ENCODE assay signal across 8 mouse cellular contexts in the genomic region with DNA sequence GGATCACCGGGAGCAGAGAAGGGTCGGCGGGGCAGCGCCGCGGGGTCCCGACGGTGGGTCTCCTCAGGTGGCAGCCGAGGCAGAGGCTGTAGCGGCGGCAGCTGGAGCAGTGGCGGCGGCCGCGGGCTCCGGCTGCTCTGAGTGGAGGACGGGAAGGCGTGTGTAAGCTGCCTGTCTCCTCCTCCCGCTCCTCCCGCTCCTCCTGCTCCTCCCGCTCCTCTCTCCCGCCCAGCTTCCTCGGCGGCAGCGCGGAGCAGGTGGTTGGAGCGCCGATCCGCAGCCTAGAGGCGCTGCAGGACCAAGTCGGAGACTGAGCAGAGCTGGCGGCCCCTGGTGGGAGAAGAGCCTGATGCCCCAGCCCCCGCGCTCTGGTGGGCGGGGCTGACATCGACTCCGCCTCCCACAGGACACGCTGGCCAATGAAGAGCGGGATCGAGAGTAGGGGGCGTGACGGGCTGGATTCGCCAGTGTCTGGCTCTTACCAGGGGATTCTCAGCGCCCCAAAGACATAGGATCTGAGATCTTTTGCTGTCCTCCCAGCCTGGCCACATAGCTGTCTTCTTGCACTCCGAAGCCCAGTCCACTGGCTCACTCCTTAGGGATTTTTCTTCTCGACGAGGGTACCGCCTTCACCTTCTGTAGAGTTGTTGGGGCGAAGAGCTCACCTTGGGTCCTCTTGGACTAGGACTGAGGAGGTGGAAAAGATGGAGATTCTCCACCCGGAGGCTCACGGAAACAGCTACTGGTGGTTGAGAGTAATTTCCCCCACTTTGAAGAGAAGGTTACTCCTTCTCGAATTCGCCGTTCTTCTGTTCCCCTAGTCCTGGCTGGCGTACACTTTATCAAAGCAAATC. TPM values are rescaled to one million over a fixed set of nuclear protein-coding genes. Genes with fewer than 3 reads are reported as not detected.
DNase-seq lines count a peak whose midpoint lies in the region; ATAC-seq and TF ChIP-seq lines count a peak whose summit lies in the region.

No protein-coding gene starts in this region.

- peak; percentile 92 for DNase-seq in adipocyte (ENCODE audit: low spot score)
- DNase-seq in embryo, embryonic 10 days (ENCODE audit: low spot score) = peak; percentile 97
- peak; percentile 82 to 90 for DNase-seq in gastrocnemius, adult 8-10 months (ENCODE audit: low spot score in 2 of 2)
- peak; percentile 99 for DNase-seq in hindbrain, postnatal 0 days (ENCODE audit: low spot score)
- DNase-seq in left cerebral cortex, adult 2 months (ENCODE audit: extremely low spot score in 1 of 2, low spot score in 2 of 2) = peak; percentile 98
- peak; percentile 91 for DNase-seq in retina, postnatal 7 days (ENCODE audit: low read depth, low spot score)
- DNase-seq in urinary bladder, adult 18-20 months (ENCODE audit: low spot score in 2 of 2) = peak; percentile 93 to 97

- intact Hi-C loops in left cerebral cortex, adult 2 months (cut with DNase I) = loop anchor here (1.0 to 5.0 kb wide), 5 partner anchors 142 to 1611 kb away; no protein-coding TSS in a partner anchor

- peaks cover 47% of the 10 kb centered on the region for H3K79me2 ChIP-seq in macrophage (ENCODE audit: inconsistent target)

- H3K9ac ChIP-seq in hindbrain, postnatal 0 days (replicated peaks; ENCODE audit: low read length) = peak overlapping the region; percentile 59

- peak overlapping the region; percentile 53 for H3K4me3 ChIP-seq in hindbrain, postnatal 0 days (ENCODE audit: low read length)
- H3K4me3 ChIP-seq in left cerebral cortex, adult 2 months = peak overlapping the region; percentile 70
- peak overlapping the region; percentile 96 for H3K4me3 ChIP-seq in macrophage (ENCODE audit: inconsistent target)

- TF ChIP-seq CTCF in hindbrain, postnatal 0 days (IDR thresholded peaks at IDR 0.05; ENCODE audit: low read depth) = peak; percentile 98
- TF ChIP-seq CTCF in left cerebral cortex, adult 2 months (IDR thresholded peaks at IDR 0.05) = peak; percentile 92

- 2% methylated on average over 53 of the region's 55 CpGs for WGBS in hindbrain, postnatal 0 days
- WGBS in macrophage (ENCODE audit: missing documents) = under 1% methylated on average over 55 of the region's 55 CpGs

- no peaks in the 10 kb centered on the region for H3K36me3 ChIP-seq in hindbrain, postnatal 0 days (ENCODE audit: insufficient read depth, low read length)
- no peaks in the 10 kb centered on the region for H3K36me3 ChIP-seq in macrophage (ENCODE audit: inconsistent target)

- no peaks in the 10 kb centered on the region for H3K9me3 ChIP-seq in hindbrain, postnatal 0 days (ENCODE audit: low read length)

- no peaks in the 10 kb centered on the region for H3K27me3 ChIP-seq in hindbrain, postnatal 0 days (ENCODE audit: insufficient read depth, low read length)

- ATAC-seq in hindbrain, postnatal 0 days = peak; percentile 98

- H3K4me1 ChIP-seq in hindbrain, postnatal 0 days (ENCODE audit: insufficient read depth, low read length) = no peaks in the 10 kb centered on the region

- H3K4me2 ChIP-seq in hindbrain, postnatal 0 days (ENCODE audit: low read depth, low read length) = peak overlapping the region; percentile 94

- H3K27ac ChIP-seq in hindbrain, postnatal 0 days = peak overlapping the region; percentile 82
- peak overlapping the region; percentile 77 for H3K27ac ChIP-seq in left cerebral cortex, adult 2 months
- peak overlapping the region; percentile 86 for H3K27ac ChIP-seq in macrophage

RNA-seq across cellular contexts. Expression of a gene that starts 0.8 kb away (rescaled TPM):
- 1 to 10 TPM in 1 of 4 experiments, under 1 TPM in 3; 0.27 to 1.6 (median 0.55) TPM for total RNA-seq in gastrocnemius, adult 8-10 months (2022)
- total RNA-seq in hindbrain, postnatal 0 days (2014; rRNA removed) = 106 and 115 TPM in 2 replicates
- polyA plus RNA-seq in hindbrain, postnatal 0 days (2015; fragmentation: Nextera tagmentation; extraction: Ambion mirVana) = 40.3 and 40.8 TPM in 2 replicates
- 100 to 1,000 TPM; 176 to 178 TPM for total RNA-seq in left cerebral cortex, adult 2 months (2021)
- 1,000 to 10,000 TPM in 2 of 26 experiments, 100 to 1,000 TPM in 24; 136 to 1,652 (median 442) TPM for total RNA-seq in macrophage (2018; cell fraction: chromatin; rRNA removed)
- total RNA-seq in macrophage (2018; cell fraction: cytosol; rRNA removed) = 100 to 1,000 TPM in 24 of 26 experiments, 10 to 100 TPM in 2; 85.8 to 258 (median 182) TPM
- 1,000 to 10,000 TPM in 1 of 26 experiments, 100 to 1,000 TPM in 25; 128 to 1,190 (median 364) TPM for total RNA-seq in macrophage (2018; cell fraction: nucleus; rRNA removed)
- 108 to 331 TPM (median 162 TPM) in 3 replicates for polyA plus RNA-seq in macrophage (2018)

Comparison
In these comparisons a context has a peak if more than half of its experiments do, and no peak if none do; other contexts are left out.
1. Peak in every context shown above with its lines: DNase-seq, ATAC-seq, H3K4me3 ChIP-seq and H3K27ac ChIP-seq.
2. RNA of a gene that starts 0.8 kb away (total RNA-seq): 176 to 178 TPM in left cerebral cortex, adult 2 months and 106 to 115 TPM in hindbrain, postnatal 0 days; 0.27 to 1.6 TPM in gastrocnemius, adult 8-10 months; every median in the first group is over 10 times any median in the second.